Mouse (Mus musculus) cerebellum, adult 2 months (tissue): ENCODE measurements around the gene Trpv1.

Experiments used
- CTCF ChIP-seq: fragments of 200-500 bp; IDR thresholded peaks from 2 replicates; pipeline ENCODE4 v1.5.1; 2011; ENCODE audit warnings: low read depth, mild to moderate bottlenecking, control low read depth, low read length, moderate library complexity, borderline replicate concordance; ENCODE audit not compliant: insufficient read depth
- POLR2A ChIP-seq: fragments of 200-500 bp; IDR thresholded peaks from 2 replicates; pipeline ENCODE4 v1.6.1; 2011; ENCODE audit warnings: low read length, control low read depth, borderline replicate concordance; ENCODE audit not compliant: insufficient read depth

DNA sequence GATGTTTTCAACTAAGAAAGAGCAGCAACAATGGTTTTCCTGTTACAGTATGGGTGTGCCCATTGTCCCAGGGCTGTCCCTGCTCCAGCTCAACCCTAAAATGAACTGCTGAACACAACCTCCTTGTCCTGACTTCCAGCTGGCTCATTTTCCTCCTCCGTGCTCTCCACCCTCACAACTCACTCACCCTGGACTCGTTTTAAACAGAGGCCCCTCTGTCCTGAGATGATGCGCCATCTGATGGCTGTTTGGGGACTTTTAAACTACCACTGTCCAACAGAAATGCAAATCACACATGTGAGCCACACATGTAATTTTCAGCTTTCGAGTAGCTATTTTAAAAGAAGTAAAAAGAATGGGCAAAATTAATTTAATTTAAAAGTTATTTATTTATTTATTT is 32.5 kb upstream of the Trpv1 start:
- TF ChIP-seq CTCF (no peak; the same call in 1 of the 2 replicates), POLR2A (no peak)
